Mouse (Mus musculus): ENCODE results near the gene Abcb5. TPM values are rescaled to one million over a fixed set of nuclear protein-coding genes. Genes with fewer than 3 reads are reported as not detected.
A peak's percentile ranks its signal among the peaks of the same experiment; 100 is the strongest.

Abcb5 gene
- total and polyA plus RNA-seq, 3 experiments: not detected

- Histone ChIP-seq H3K9me3 (replicated peaks; ENCODE audit: insufficient read depth, low read length) (no peaks in the 10 kb centered on the region), H3K4me1 (ENCODE audit: control insufficient read depth in 1 of 2, insufficient read depth in 2 of 2, low read length in 2 of 2) (no peaks in the 10 kb centered on the region), H3K27ac (ENCODE audit: control insufficient read depth, low read depth, low read length) (no peak overlapping the region), H3K27me3 (ENCODE audit: control insufficient read depth in 1 of 2, insufficient read depth in 2 of 2, low read length in 2 of 2) (no peaks in the 10 kb centered on the region), H3K9ac (ENCODE audit: control insufficient read depth, low read depth, low read length, poor library complexity, severe bottlenecking) (no peak overlapping the region), H3K79me2 (ENCODE audit: control insufficient read depth, insufficient read depth, low read length, poor library complexity) (no peaks in the 10 kb centered on the region), H3K36me3 (ENCODE audit: control insufficient read depth in 1 of 2, insufficient read depth in 2 of 2, low read length in 2 of 2) (no peaks in the 10 kb centered on the region), H3K4me3 (ENCODE audit: control insufficient read depth in 1 of 2, insufficient read depth in 1 of 2, low read depth in 2 of 2, low read length in 2 of 2) (no peak overlapping the region)
- peak; percentile 1 for DNase-seq (ENCODE audit: low read depth, low spot score)
- TF ChIP-seq POLR2AphosphoS5 (IDR thresholded peaks at IDR 0.05; ENCODE audit: borderline replicate concordance, low read depth, low read length) (no peak), CTCF (IDR thresholded peaks at IDR 0.05 in 2 of 3, conservative IDR thresholded peaks at IDR 0.05 in 1 of 3; ENCODE audit: control insufficient read depth in 1 of 3, insufficient read depth in 1 of 3, low read depth in 2 of 3, low read length in 3 of 3, poor library complexity in 1 of 3, severe bottlenecking in 1 of 3) (no peak), POLR2A (IDR thresholded peaks at IDR 0.05; ENCODE audit: control insufficient read depth in 1 of 2, insufficient read depth in 1 of 2, low read depth in 1 of 2, low read length in 2 of 2, poor library complexity in 1 of 2) (no peak), MAX (IDR thresholded peaks at IDR 0.05; ENCODE audit: low read length) (no peak), GABPA (IDR thresholded peaks at IDR 0.05; ENCODE audit: low read depth, low read length) (no peak), ZMIZ1 (IDR thresholded peaks at IDR 0.05; ENCODE audit: low read depth, low read length) (no peak), E2F4 (IDR thresholded peaks at IDR 0.05; ENCODE audit: borderline replicate concordance, low read depth, low read length) (no peak), TBP (IDR thresholded peaks at IDR 0.05; ENCODE audit: low read depth, low read length) (no peak), ELF1 (IDR thresholded peaks at IDR 0.05; ENCODE audit: low read depth, low read length) (no peak), ZNF384 (IDR thresholded peaks at IDR 0.05; ENCODE audit: low read depth, low read length) (no peak), HCFC1 (IDR thresholded peaks at IDR 0.05; ENCODE audit: low read depth, low read length) (no peak), MAZ (IDR thresholded peaks at IDR 0.05; ENCODE audit: low read depth, low read length) (no peak), UBTF (IDR thresholded peaks at IDR 0.05; ENCODE audit: borderline replicate concordance, insufficient read depth, low read depth, low read length) (no peak), TCF12 (IDR thresholded peaks at IDR 0.05; ENCODE audit: low read depth, low read length) (no peak), EP300 (IDR thresholded peaks at IDR 0.05; ENCODE audit: low read depth in 1 of 2, low read length in 2 of 2) (no peak), POLR2AphosphoS2 (IDR thresholded peaks at IDR 0.05; ENCODE audit: low read length) (no peak), CHD2 (IDR thresholded peaks at IDR 0.05; ENCODE audit: low read length) (no peak), ZKSCAN1 (IDR thresholded peaks at IDR 0.05; ENCODE audit: low read depth, low read length) (no peak), KAT2A (conservative IDR thresholded peaks at IDR 0.05; ENCODE audit: low read depth, low read length) (no peak)
Observed at GRCm38 (mm10) chr12:118994328-118995166, 28.3 kb upstream of the Abcb5 start.

- Histone ChIP-seq H3K9me3 (replicated peaks; ENCODE audit: insufficient read depth, low read length) (no peaks in the 10 kb centered on the region), H3K4me1 (ENCODE audit: control insufficient read depth in 1 of 2, insufficient read depth in 2 of 2, low read length in 2 of 2) (no peaks in the 10 kb centered on the region), H3K79me2 (ENCODE audit: control insufficient read depth, insufficient read depth, low read length, poor library complexity) (no peaks in the 10 kb centered on the region), H3K4me3 (ENCODE audit: control insufficient read depth in 1 of 2, insufficient read depth in 1 of 2, low read depth in 2 of 2, low read length in 2 of 2) (no peak overlapping the region), H3K27ac (ENCODE audit: control insufficient read depth, low read depth, low read length) (no peak overlapping the region), H3K36me3 (ENCODE audit: control insufficient read depth in 1 of 2, insufficient read depth in 2 of 2, low read length in 2 of 2) (no peaks in the 10 kb centered on the region), H3K9ac (ENCODE audit: control insufficient read depth, low read depth, low read length, poor library complexity, severe bottlenecking) (no peak overlapping the region), H3K27me3 (ENCODE audit: control insufficient read depth in 1 of 2, insufficient read depth in 2 of 2, low read length in 2 of 2) (no peaks in the 10 kb centered on the region)
- TF ChIP-seq RAD21 (IDR thresholded peaks at IDR 0.05; ENCODE audit: low read depth, low read length): no peak
- no peak for TF ChIP-seq CHD2 (IDR thresholded peaks at IDR 0.05; ENCODE audit: low read length)
- no peak for TF ChIP-seq MEF2A (IDR thresholded peaks at IDR 0.05; ENCODE audit: extremely low read depth, insufficient replicate concordance, low read depth, low read length, poor library complexity, severe bottlenecking)
- DNase-seq (ENCODE audit: low read depth, low spot score): no peak
Observed at GRCm38 (mm10) chr12:118984852-118985251, 18.6 kb upstream of the Abcb5 start.
